Mouse (Mus musculus): ENCODE measurements around the gene AK157302.

GRCm38 (mm10) chr13:21453042-21453441, 42.0 kb upstream of the AK157302 start:
- TF ChIP-seq POLR2A (IDR thresholded peaks at IDR 0.05; ENCODE audit: low read depth, low read length): no peak
- TF ChIP-seq CTCF (IDR thresholded peaks at IDR 0.05; ENCODE audit: extremely low read depth, insufficient read length, insufficient replicate concordance, low read depth, low read length): no peak
